Comparison of ENCODE assay signal across 7 mouse cellular contexts in genomic region chrX:140457502-140457901, GRCm38 (mm10). TPM values are rescaled to one million over a fixed set of nuclear protein-coding genes. Genes with fewer than 3 reads are reported as not detected.
A peak's percentile ranks its signal among the peaks of the same experiment; 100 is the strongest.
DNase-seq lines count a peak whose midpoint lies in the region; ATAC-seq and TF ChIP-seq lines count a peak whose summit lies in the region.

No protein-coding gene starts in this region.

- H3K4me1 ChIP-seq in embryonic fibroblast, embryonic 13.5 days (ENCODE audit: control insufficient read depth, insufficient read depth, low read length) = no peaks in the 10 kb centered on the region
- no peaks in the 10 kb centered on the region for H3K4me1 ChIP-seq in liver, embryonic 11.5 days (replicated peaks; ENCODE audit: control insufficient read depth, insufficient read depth, low read length)
- no peaks in the 10 kb centered on the region for H3K4me1 ChIP-seq in stomach, embryonic 16.5 days (ENCODE audit: control insufficient read depth, insufficient read depth, low read length)

- peak; percentile 5 for DNase-seq in thymus, postnatal 0 days (ENCODE audit: low spot score)
- DNase-seq in thymus, postnatal 10 days (ENCODE audit: low spot score in 2 of 2) = no peak
- DNase-seq in liver, embryonic 11.5 days (ENCODE audit: low spot score) = no peak
- DNase-seq in gastrocnemius, postnatal 4 days (ENCODE audit: low spot score in 2 of 2) = no peak
- no peak for DNase-seq in cerebellum, postnatal 10 days

- no peak for ATAC-seq in liver, embryonic 11.5 days (replicated peaks; ENCODE audit: low FRiP score)
- no peak for ATAC-seq in stomach, embryonic 16.5 days (ENCODE audit: insufficient read depth, low FRiP score)

- no peak overlapping the region for H3K27ac ChIP-seq in embryonic fibroblast, embryonic 13.5 days (ENCODE audit: insufficient read depth, low read length)
- H3K27ac ChIP-seq in liver, embryonic 11.5 days (ENCODE audit: low read depth, low read length) = no peak overlapping the region
- H3K27ac ChIP-seq in stomach, embryonic 16.5 days (ENCODE audit: low read length) = no peak overlapping the region

- WGBS in liver, embryonic 11.5 days = 23% methylated on average over 12 of the region's 12 CpGs
- WGBS in stomach, embryonic 16.5 days = 20% methylated on average over 12 of the region's 12 CpGs

- H3K27me3 ChIP-seq in liver, embryonic 11.5 days (replicated peaks; ENCODE audit: control insufficient read depth, insufficient read depth, low read length) = peaks cover 3% of the 10 kb centered on the region; the same call in 1 of the 2 replicates
- no peaks in the 10 kb centered on the region; the same call in 1 of the 2 replicates for H3K27me3 ChIP-seq in stomach, embryonic 16.5 days (ENCODE audit: control insufficient read depth, insufficient read depth, low read length)

- peak overlapping the region; percentile 74 for H3K9ac ChIP-seq in liver, embryonic 11.5 days (ENCODE audit: low read depth, low read length)
- H3K9ac ChIP-seq in stomach, embryonic 16.5 days (ENCODE audit: low read length) = 0 out of 2 replicates have a peak overlapping the region, but pooled peaks have one; percentile 65

- H3K36me3 ChIP-seq in liver, embryonic 11.5 days (ENCODE audit: control insufficient read depth, insufficient read depth, low read length) = no peaks in the 10 kb centered on the region
- H3K36me3 ChIP-seq in stomach, embryonic 16.5 days (ENCODE audit: control insufficient read depth, insufficient read depth, low read length) = no peaks in the 10 kb centered on the region

- peak overlapping the region; percentile 61 for H3K4me2 ChIP-seq in liver, embryonic 11.5 days
- H3K4me2 ChIP-seq in stomach, embryonic 16.5 days (ENCODE audit: low read depth, low read length) = peak overlapping the region; percentile 67

- H3K4me3 ChIP-seq in embryonic fibroblast, embryonic 13.5 days (ENCODE audit: insufficient read depth, low read length) = peak overlapping the region; percentile 63
- H3K4me3 ChIP-seq in liver, embryonic 11.5 days (ENCODE audit: low read depth, low read length) = peak overlapping the region; percentile 62
- peak overlapping the region; percentile 59 for H3K4me3 ChIP-seq in stomach, embryonic 16.5 days (replicated peaks; ENCODE audit: low read length)

- no peak for TF ChIP-seq CTCF in embryonic fibroblast, embryonic 13.5 days (IDR thresholded peaks at IDR 0.05; ENCODE audit: borderline replicate concordance, insufficient read depth, low read length)

- TF ChIP-seq POLR2A in embryonic fibroblast, embryonic 13.5 days (IDR thresholded peaks at IDR 0.05; ENCODE audit: low read depth, low read length) = no peak

- H3K9me3 ChIP-seq in liver, embryonic 11.5 days (ENCODE audit: control insufficient read depth, low read length) = no peaks in the 10 kb centered on the region
- H3K9me3 ChIP-seq in stomach, embryonic 16.5 days (replicated peaks; ENCODE audit: control insufficient read depth, low read length) = no peaks in the 10 kb centered on the region

RNA-seq across cellular contexts. Expression of gene Prps1, which starts 1.1 kb away (rescaled TPM):
- polyA plus RNA-seq in thymus, postnatal 0 days (2015; fragmentation: Nextera tagmentation; extraction: Ambion mirVana) = 71.9 and 72.7 TPM in 2 replicates
- polyA plus RNA-seq in embryonic fibroblast, embryonic 13.5 days (2011; ENCODE audit: insufficient read length, low read depth, missing spikeins) = 29.6 and 34.5 TPM in 2 replicates
- 78.3 and 87.7 TPM in 2 replicates for polyA plus RNA-seq in liver, embryonic 11.5 days (2014; fragmentation: Nextera tagmentation; extraction: Ambion mirVana)
- polyA plus RNA-seq in stomach, embryonic 16.5 days (2015; fragmentation: Nextera tagmentation; extraction: Ambion mirVana) = 30.6 and 32.0 TPM in 2 replicates
- total RNA-seq in gastrocnemius, postnatal 4 days (2021) = 10 to 100 TPM; 16.5 to 18.9 TPM
